In genomic region chr2:122300656-122301020, GRCm38 (mm10) we compare ENCODE assay signal across 15 mouse cellular contexts. TPM values are rescaled to one million over a fixed set of nuclear protein-coding genes. Genes with fewer than 3 reads are reported as not detected.
DNase-seq lines count a peak whose midpoint lies in the region; ATAC-seq and TF ChIP-seq lines count a peak whose summit lies in the region.
"Had no signal": no experiment of that assay in that cellular context is flagged by ENCODE, and none has a peak within 500 bp of the region (broad histone marks: within the 10 kb centered on the region; RNA-seq: fewer than 3 reads in every experiment).

No protein-coding gene starts in this region.

- H3K27me3 ChIP-seq in hindbrain, embryonic 13.5 days = peaks cover 99% of the 10 kb centered on the region
- H3K27me3 ChIP-seq in hindbrain, embryonic 11.5 days (ENCODE audit: control insufficient read depth, insufficient read depth, low read length) = peaks cover 65% of the 10 kb centered on the region
- H3K27me3 ChIP-seq in embryonic facial prominence, embryonic 15.5 days = peaks cover 89% of the 10 kb centered on the region
- H3K27me3 ChIP-seq in midbrain, embryonic 12.5 days = peaks cover 100% of the 10 kb centered on the region

- H3K4me3 ChIP-seq in hindbrain, embryonic 13.5 days = peak overlapping the region; percentile 45
- no peak overlapping the region for H3K4me3 ChIP-seq in hindbrain, embryonic 11.5 days (ENCODE audit: low read depth, low read length)
- no peak overlapping the region for H3K4me3 ChIP-seq in ES-E14 (ENCODE audit: insufficient read depth in 1 of 2, low read depth in 1 of 2, low read length in 2 of 2, poor library complexity in 1 of 2, severe bottlenecking in 1 of 2)
- peak overlapping the region; percentile 39 for H3K4me3 ChIP-seq in embryonic facial prominence, embryonic 15.5 days (replicated peaks)
- no peak overlapping the region for H3K4me3 ChIP-seq in midbrain, embryonic 12.5 days

- no peak for ATAC-seq in hindbrain, embryonic 13.5 days (ENCODE audit: low FRiP score)
- no peak for ATAC-seq in hindbrain, embryonic 11.5 days (ENCODE audit: low FRiP score)
- ATAC-seq in embryonic facial prominence, embryonic 15.5 days (ENCODE audit: insufficient number of reproducible peaks, low FRiP score, low TSS enrichment, low read depth) = no peak
- ATAC-seq in midbrain, embryonic 12.5 days (ENCODE audit: low FRiP score, low read depth) = no peak
- no peak for ATAC-seq in cerebellum, adult (ENCODE audit: insufficient number of reproducible peaks, low FRiP score, low TSS enrichment)

- WGBS in hindbrain, embryonic 13.5 days = 2% methylated on average over 14 of the region's 14 CpGs
- 2% methylated on average over 14 of the region's 14 CpGs for WGBS in hindbrain, embryonic 11.5 days
- WGBS in embryonic facial prominence, embryonic 15.5 days = 5% methylated on average over 14 of the region's 14 CpGs
- WGBS in midbrain, embryonic 12.5 days = 4% methylated on average over 14 of the region's 14 CpGs

- in situ Hi-C loops in ES-E14 (cut with MboI; ENCODE audit: low sequenced_read_pairs in 2 of 2, unreplicated experiment in 2 of 2) = no loop called here

- H3K9ac ChIP-seq in hindbrain, embryonic 13.5 days = no peak overlapping the region
- no peak overlapping the region for H3K9ac ChIP-seq in hindbrain, embryonic 11.5 days (ENCODE audit: low read depth, low read length)
- no peak overlapping the region for H3K9ac ChIP-seq in ES-E14 (ENCODE audit: insufficient read depth, low read depth, low read length, poor library complexity, severe bottlenecking)
- H3K9ac ChIP-seq in embryonic facial prominence, embryonic 15.5 days = no peak overlapping the region
- H3K9ac ChIP-seq in midbrain, embryonic 12.5 days (replicated peaks) = no peak overlapping the region

- no peaks in the 10 kb centered on the region for H3K9me3 ChIP-seq in hindbrain, embryonic 13.5 days
- no peaks in the 10 kb centered on the region for H3K9me3 ChIP-seq in hindbrain, embryonic 11.5 days (ENCODE audit: control insufficient read depth, low read length)
- no peaks in the 10 kb centered on the region for H3K9me3 ChIP-seq in ES-E14 (ENCODE audit: control insufficient read depth, insufficient read depth, low read depth, low read length)
- no peaks in the 10 kb centered on the region for H3K9me3 ChIP-seq in embryonic facial prominence, embryonic 15.5 days (replicated peaks)
- H3K9me3 ChIP-seq in midbrain, embryonic 12.5 days = no peaks in the 10 kb centered on the region

- H3K4me2 ChIP-seq in hindbrain, embryonic 13.5 days = peak overlapping the region; percentile 88
- H3K4me2 ChIP-seq in hindbrain, embryonic 11.5 days (replicated peaks; ENCODE audit: low read depth, low read length) = no peak overlapping the region
- no peak overlapping the region; the same call in 1 of the 2 replicates for H3K4me2 ChIP-seq in embryonic facial prominence, embryonic 15.5 days (replicated peaks)
- peak overlapping the region; percentile 59; the same call in 1 of the 2 replicates for H3K4me2 ChIP-seq in midbrain, embryonic 12.5 days (replicated peaks)

- no peak for DNase-seq in hindbrain, embryonic 11.5 days (ENCODE audit: low spot score)
- no peak for DNase-seq in ES-E14 (ENCODE audit: low read depth, low spot score)
- DNase-seq in left cerebral cortex, adult 9 months (ENCODE audit: low spot score in 2 of 2) = no peak
- DNase-seq in ovary, postnatal 14 days (ENCODE audit: low spot score) = no peak
- DNase-seq: adrenal gland, adult 2 months; cerebellum, adult 18-20 months; heart, postnatal 4 days; spleen, adult 18-20 months had no signal

- H3K4me1 ChIP-seq in hindbrain, embryonic 13.5 days (replicated peaks) = peaks cover 49% of the 10 kb centered on the region
- peaks cover 9% of the 10 kb centered on the region for H3K4me1 ChIP-seq in hindbrain, embryonic 11.5 days (replicated peaks; ENCODE audit: control insufficient read depth, insufficient read depth, low read length)
- H3K4me1 ChIP-seq in ES-E14 (ENCODE audit: control insufficient read depth in 2 of 2, insufficient read depth in 2 of 2, low read length in 2 of 2, poor library complexity in 1 of 2) = peaks cover 0 to 10% of the 10 kb centered on the region in 2 experiments; a peak in 2 of 4 replicates
- H3K4me1 ChIP-seq in embryonic facial prominence, embryonic 15.5 days = peaks cover 39% of the 10 kb centered on the region
- H3K4me1 ChIP-seq in midbrain, embryonic 12.5 days = peaks cover 41% of the 10 kb centered on the region

- H3K27ac ChIP-seq in hindbrain, embryonic 13.5 days = no peak overlapping the region
- no peak overlapping the region for H3K27ac ChIP-seq in hindbrain, embryonic 11.5 days (ENCODE audit: low read depth, low read length)
- no peak overlapping the region for H3K27ac ChIP-seq in ES-E14 (ENCODE audit: insufficient read depth, low read depth, low read length, poor library complexity, severe bottlenecking)
- no peak overlapping the region for H3K27ac ChIP-seq in embryonic facial prominence, embryonic 15.5 days (replicated peaks)
- no peak overlapping the region for H3K27ac ChIP-seq in midbrain, embryonic 12.5 days (replicated peaks)

- no peaks in the 10 kb centered on the region for H3K36me3 ChIP-seq in hindbrain, embryonic 13.5 days
- no peaks in the 10 kb centered on the region for H3K36me3 ChIP-seq in hindbrain, embryonic 11.5 days (ENCODE audit: control insufficient read depth, insufficient read depth, low read length)
- H3K36me3 ChIP-seq in ES-E14 (ENCODE audit: control insufficient read depth, insufficient read depth, low read length, poor library complexity, severe bottlenecking) = no peaks in the 10 kb centered on the region
- H3K36me3 ChIP-seq in embryonic facial prominence, embryonic 15.5 days = no peaks in the 10 kb centered on the region
- no peaks in the 10 kb centered on the region for H3K36me3 ChIP-seq in midbrain, embryonic 12.5 days

TF ChIP-seq in ES-E14, 5 proteins besides CTCF, POLR2A, EP300 and RAD21:
- TF ChIP-seq CHD2 (IDR thresholded peaks at IDR 0.05; ENCODE audit: low read depth, low read length) (peak; percentile 85), MAFK (IDR thresholded peaks at IDR 0.05; ENCODE audit: insufficient read depth, low read depth, low read length) (no peak)

RNA-seq across cellular contexts. Expression of gene Duoxa2, which starts 1.9 kb away (rescaled TPM):
- polyA plus RNA-seq in hindbrain, embryonic 13.5 days (2015; fragmentation: Nextera tagmentation; extraction: Ambion mirVana) = not detected in 2 replicates
- not detected in 2 replicates for polyA plus RNA-seq in hindbrain, embryonic 11.5 days (2014; fragmentation: Nextera tagmentation; extraction: Ambion mirVana)
- 0.49 and 0.95 TPM in 2 replicates for total RNA-seq in ES-E14 (2012; rRNA removed)
- polyA plus RNA-seq in embryonic facial prominence, embryonic 15.5 days (2015; fragmentation: Nextera tagmentation; extraction: Ambion mirVana) = 0.25 TPM in 1 of 2 replicates, not detected in the other
- polyA plus RNA-seq in midbrain, embryonic 12.5 days (2016; fragmentation: Nextera tagmentation; extraction: Ambion mirVana) = not detected in 2 replicates
- total RNA-seq: adrenal gland, adult 2 months; layer of hippocampus, adult 8-10 months had no signal
- polyA plus RNA-seq: adrenal gland, adult 2 months; lung, embryonic 16.5 days had no signal

RNA-seq across cellular contexts. Expression of gene Duox2, which starts 2.4 kb away (rescaled TPM):
- not detected in 2 replicates for polyA plus RNA-seq in hindbrain, embryonic 13.5 days (2015; fragmentation: Nextera tagmentation; extraction: Ambion mirVana)
- polyA plus RNA-seq in hindbrain, embryonic 11.5 days (2014; fragmentation: Nextera tagmentation; extraction: Ambion mirVana) = not detected in 2 replicates
- total RNA-seq in ES-E14 (2012; rRNA removed) = 0.13 and 0.42 TPM in 2 replicates
- 0.05 and 0.11 TPM in 2 replicates for polyA plus RNA-seq in embryonic facial prominence, embryonic 15.5 days (2015; fragmentation: Nextera tagmentation; extraction: Ambion mirVana)
- polyA plus RNA-seq in midbrain, embryonic 12.5 days (2016; fragmentation: Nextera tagmentation; extraction: Ambion mirVana) = not detected in 2 replicates
- total RNA-seq: neutrophil, adult 5-6 weeks had no signal
- polyA plus RNA-seq: lung, embryonic 16.5 days had no signal

RNA-seq across cellular contexts. Expression of gene Duoxa1, which starts 12.9 kb away (rescaled TPM):
- 0.13 TPM in 1 of 2 replicates, not detected in the other for polyA plus RNA-seq in hindbrain, embryonic 13.5 days (2015; fragmentation: Nextera tagmentation; extraction: Ambion mirVana)
- polyA plus RNA-seq in hindbrain, embryonic 11.5 days (2014; fragmentation: Nextera tagmentation; extraction: Ambion mirVana) = 0.07 TPM in 1 of 2 replicates, not detected in the other
- total RNA-seq in ES-E14 (2012; rRNA removed) = 0.90 and 1.3 TPM in 2 replicates
- polyA plus RNA-seq in embryonic facial prominence, embryonic 15.5 days (2015; fragmentation: Nextera tagmentation; extraction: Ambion mirVana) = 6.6 and 7.6 TPM in 2 replicates
- 0.43 and 0.64 TPM in 2 replicates for polyA plus RNA-seq in midbrain, embryonic 12.5 days (2016; fragmentation: Nextera tagmentation; extraction: Ambion mirVana)
- total RNA-seq: heart, postnatal 4 days; layer of hippocampus, adult 8-10 months; neutrophil, adult 5-6 weeks had no signal

RNA-seq across cellular contexts. Expression of gene Duox1, which starts 14.8 kb away (rescaled TPM):
- polyA plus RNA-seq in hindbrain, embryonic 13.5 days (2015; fragmentation: Nextera tagmentation; extraction: Ambion mirVana) = 0.13 and 0.16 TPM in 2 replicates
- polyA plus RNA-seq in hindbrain, embryonic 11.5 days (2014; fragmentation: Nextera tagmentation; extraction: Ambion mirVana) = 0.12 TPM in 1 of 2 replicates, not detected in the other
- 0.76 and 1.0 TPM in 2 replicates for total RNA-seq in ES-E14 (2012; rRNA removed)
- 1.5 TPM in 2 replicates for polyA plus RNA-seq in embryonic facial prominence, embryonic 15.5 days (2015; fragmentation: Nextera tagmentation; extraction: Ambion mirVana)
- polyA plus RNA-seq in midbrain, embryonic 12.5 days (2016; fragmentation: Nextera tagmentation; extraction: Ambion mirVana) = 0.12 and 0.18 TPM in 2 replicates
- total RNA-seq: adrenal gland, adult 2 months; heart, postnatal 4 days; layer of hippocampus, adult 8-10 months; neutrophil, adult 5-6 weeks had no signal

Comparison
In these comparisons a context has a peak if more than half of its experiments do, and no peak if none do; other contexts are left out.
1. H3K4me2 ChIP-seq: peak in hindbrain, embryonic 13.5 days (single experiment) and midbrain, embryonic 12.5 days (single experiment); none in hindbrain, embryonic 11.5 days (single experiment) and embryonic facial prominence, embryonic 15.5 days (single experiment).
2. H3K4me3 ChIP-seq: peak in hindbrain, embryonic 13.5 days (single experiment) and embryonic facial prominence, embryonic 15.5 days (single experiment); none in hindbrain, embryonic 11.5 days (single experiment), ES-E14 (0 of 2) and midbrain, embryonic 12.5 days (single experiment).